Mouse (Mus musculus): Measurements from ENCODE around the gene Samd8. TPM values are rescaled to one million over a fixed set of nuclear protein-coding genes. Genes with fewer than 3 reads are reported as not detected.

Gene Samd8
- total and polyA plus RNA-seq, 3 experiments: 5.4 to 9.5 (median 7.0) TPM

DNA sequence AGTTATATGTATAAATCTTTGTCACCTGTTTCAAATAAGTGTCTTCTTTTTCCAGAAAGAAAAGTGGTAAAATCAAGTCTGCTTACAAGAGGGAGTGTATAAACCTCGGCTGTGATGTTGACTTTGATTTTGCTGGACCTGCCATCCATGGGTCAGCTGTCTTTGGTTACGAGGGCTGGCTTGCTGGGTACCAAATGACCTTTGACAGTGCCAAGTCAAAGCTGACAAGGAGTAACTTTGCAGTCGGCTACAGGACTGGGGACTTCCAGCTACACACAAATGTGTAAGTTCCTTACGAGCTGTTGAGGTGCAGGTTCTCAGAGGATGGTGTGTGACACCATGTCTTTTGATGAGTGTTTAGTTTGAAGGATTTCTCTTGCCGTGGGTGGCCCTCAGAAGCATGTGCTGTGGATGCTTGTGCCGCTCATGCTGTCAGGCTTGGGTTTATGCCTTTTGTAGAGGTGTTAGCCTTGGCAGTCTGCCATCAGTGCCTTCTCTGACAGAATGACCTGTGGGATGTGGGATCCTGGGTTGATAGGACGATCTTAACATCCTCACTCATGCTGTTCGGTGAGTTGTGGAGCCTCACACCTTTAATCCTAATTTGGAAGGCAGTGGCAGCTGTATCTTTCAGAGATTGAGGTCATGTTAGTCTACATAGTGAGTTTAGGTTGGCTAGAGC, 88.1 kb downstream of the Samd8 start:
- no peak overlapping the region for H3K27ac ChIP-seq (ENCODE audit: insufficient read depth, low read depth)
- no peak for TF ChIP-seq ZMIZ1 (IDR thresholded peaks at IDR 0.05; ENCODE audit: low read depth, low read length)
- no peak for TF ChIP-seq MAX (IDR thresholded peaks at IDR 0.05; ENCODE audit: low read length)
- no peak for TF ChIP-seq RAD21 (IDR thresholded peaks at IDR 0.05; ENCODE audit: low read depth, low read length)
- TF ChIP-seq USF1 (IDR thresholded peaks at IDR 0.05; ENCODE audit: low read depth, low read length): no peak
- no peak for TF ChIP-seq BHLHE40 (IDR thresholded peaks at IDR 0.05; ENCODE audit: low read depth, low read length)
- TF ChIP-seq JUND (conservative IDR thresholded peaks at IDR 0.05; ENCODE audit: low read depth, low read length): no peak
- TF ChIP-seq E2F4 (IDR thresholded peaks at IDR 0.05; ENCODE audit: insufficient replicate concordance, low read depth, low read length): no peak
- no peak for TF ChIP-seq TCF12 (IDR thresholded peaks at IDR 0.05; ENCODE audit: low read depth, low read length)
- TF ChIP-seq NELFE (IDR thresholded peaks at IDR 0.05; ENCODE audit: low read depth, low read length): no peak
- TF ChIP-seq UBTF (IDR thresholded peaks at IDR 0.05; ENCODE audit: low read depth, low read length): no peak
- no peak for TF ChIP-seq EP300 (IDR thresholded peaks at IDR 0.05; ENCODE audit: low read length)
- no peak for TF ChIP-seq PAX5 (IDR thresholded peaks at IDR 0.05; ENCODE audit: low read length)
- TF ChIP-seq JUN (IDR thresholded peaks at IDR 0.05; ENCODE audit: insufficient read depth, low read depth, low read length): no peak
- TF ChIP-seq HCFC1 (IDR thresholded peaks at IDR 0.05; ENCODE audit: low read depth, low read length): no peak
- no peak for TF ChIP-seq NRF1 (IDR thresholded peaks at IDR 0.05; ENCODE audit: low read depth, low read length)
- TF ChIP-seq ELF1 (IDR thresholded peaks at IDR 0.05; ENCODE audit: low read depth, low read length): no peak
- no peak for TF ChIP-seq IRF4 (IDR thresholded peaks at IDR 0.05; ENCODE audit: low read depth, low read length)
- TF ChIP-seq CTCF (conservative IDR thresholded peaks at IDR 0.05 in 1 of 2, IDR thresholded peaks at IDR 0.05 in 1 of 2; ENCODE audit: low read depth in 2 of 2, low read length in 2 of 2): no peak
- no peak for TF ChIP-seq USF2 (conservative IDR thresholded peaks at IDR 0.05; ENCODE audit: low read depth, low read length)
- no peak for TF ChIP-seq MYC (IDR thresholded peaks at IDR 0.05; ENCODE audit: low read depth, low read length)
- dilution Hi-C loops (cut with MboI; ENCODE audit: extremely low pct_ligation_motif_present, extremely low pct_unique_long_range_greater_than_20kb, low sequenced_read_pairs): no loop called here
- no peak overlapping the region for H3K4me2 ChIP-seq (ENCODE audit: insufficient read depth, low read depth, poor library complexity, severe bottlenecking)
- in situ Hi-C loops (cut with MboI; ENCODE audit: low pct_ligation_motif_present, low pct_unique_long_range_greater_than_20kb, low sequenced_read_pairs): no loop called here
- peaks cover 70 to 91% of the 10 kb centered on the region in 2 experiments for H3K36me3 ChIP-seq (replicated peaks in 1 of 2; ENCODE audit: control insufficient read depth in 1 of 2, insufficient read depth in 1 of 2, low read length in 1 of 2)
- H3K27me3 ChIP-seq (replicated peaks): no peaks in the 10 kb centered on the region
- H3K9me3 ChIP-seq (replicated peaks; ENCODE audit: low read length): no peaks in the 10 kb centered on the region
- no peak overlapping the region for H3K9ac ChIP-seq (ENCODE audit: insufficient read depth, low read depth)
- no peak overlapping the region for H3K4me3 ChIP-seq (replicated peaks in 1 of 3; ENCODE audit: low read depth in 2 of 3, low read length in 2 of 3, poor library complexity in 1 of 3)
- peaks cover 0 to 27% of the 10 kb centered on the region in 2 experiments; a peak in 3 of 4 replicates for H3K4me1 ChIP-seq (ENCODE audit: control insufficient read depth in 1 of 2, insufficient read depth in 2 of 2)
- no peak for DNase-seq (ENCODE audit: extremely low read depth)
- peaks cover 39% of the 10 kb centered on the region for H3K79me2 ChIP-seq (replicated peaks; ENCODE audit: control insufficient read depth, extremely low read depth, insufficient read depth, poor library complexity, severe bottlenecking)
